Mouse (Mus musculus) MEL (cell line): Measurements from ENCODE around the gene Fchsd2. TPM values are rescaled to one million over a fixed set of nuclear protein-coding genes. Genes with fewer than 3 reads are reported as not detected.

ENCODE experiments used
- DNase-seq: peaks from one replicate; pipeline ENCODE4 v3.0.0; 2011; ENCODE audit warnings: low read depth, low spot score
- H3K27ac ChIP-seq: 2 replicates; pipeline ENCODE4 v1.5.1; 2012; ENCODE audit warnings: low read depth, mild to moderate bottlenecking, control low read depth, low read length, moderate library complexity; ENCODE audit not compliant: control insufficient read depth
- H3K27me3 ChIP-seq, 2 experiments: fragments of 150-350 bp in 1 of 2; sonication (generic) in 1 of 2; 2 replicates each; pipeline ENCODE4 v1.6.1; 2012; ENCODE audit warnings: low read length in 2 of 2, mild to moderate bottlenecking in 2 of 2, improper control_type of control experiment in 1 of 2, moderate library complexity in 1 of 2; ENCODE audit not compliant: insufficient read depth in 2 of 2, control insufficient read depth in 1 of 2
- H3K36me3 ChIP-seq, 2 experiments: 2 replicates each; pipeline ENCODE4 v1.6.1; 2012 to 2014; ENCODE audit warnings: low read length in 2 of 2, improper control_type of control experiment in 1 of 2, inconsistent platforms in 1 of 2, mild to moderate bottlenecking in 1 of 2; ENCODE audit not compliant: insufficient read depth in 2 of 2, control insufficient read depth in 1 of 2
- H3K4me1 ChIP-seq, 2 experiments: fragments of 150-350 bp in 1 of 2; sonication (generic) in 1 of 2; 2 replicates each; pipeline ENCODE4 v1.6.1; 2012; ENCODE audit warnings: low read length in 2 of 2, improper control_type of control experiment in 1 of 2, mild to moderate bottlenecking in 1 of 2; ENCODE audit not compliant: insufficient read depth in 2 of 2, control insufficient read depth in 1 of 2
- H3K4me3 ChIP-seq, 2 experiments: fragments of 150-350 bp in 1 of 2; sonication (generic) in 1 of 2; 2 replicates each; pipeline ENCODE4 v1.5.1; 2012; ENCODE audit warnings: low read depth in 2 of 2, low read length in 2 of 2, mild to moderate bottlenecking in 2 of 2, moderate library complexity in 2 of 2, control low read depth in 1 of 2, improper control_type of control experiment in 1 of 2; ENCODE audit not compliant: control insufficient read depth in 1 of 2, insufficient read depth in 1 of 2
- H3K79me2 ChIP-seq: 2 replicates; pipeline ENCODE4 v1.6.1; 2012; ENCODE audit warnings: mild to moderate bottlenecking, low read length, moderate library complexity; ENCODE audit not compliant: control insufficient read depth, poor library complexity, insufficient read depth
- H3K9ac ChIP-seq: 2 replicates; pipeline ENCODE4 v1.6.1; 2012; ENCODE audit warnings: low read depth, mild to moderate bottlenecking, control low read depth, low read length, moderate library complexity; ENCODE audit not compliant: control insufficient read depth, poor library complexity, severe bottlenecking
- H3K9me3 ChIP-seq: fragments of 150-350 bp; sonication (generic); replicated peaks from 2 replicates; pipeline ENCODE4 v1.6.1; 2012; ENCODE audit warnings: mild to moderate bottlenecking, low read length, improper control_type of control experiment, moderate library complexity; ENCODE audit not compliant: insufficient read depth
- E2F4 ChIP-seq: IDR thresholded peaks from 2 replicates; pipeline ENCODE4 v1.6.1; 2011; ENCODE audit warnings: low read depth, low read length, improper control_type of control experiment, borderline replicate concordance
- ELF1 ChIP-seq: IDR thresholded peaks from 2 replicates; pipeline ENCODE4 v1.6.1; 2014; ENCODE audit warnings: low read depth, mild to moderate bottlenecking, inconsistent platforms, low read length, improper control_type of control experiment, moderate library complexity
- EP300 ChIP-seq, 2 experiments: IDR thresholded peaks; 2 replicates each; pipeline ENCODE4 v1.6.1; 2011; ENCODE audit warnings: improper control_type of control experiment in 2 of 2, low read length in 2 of 2, low read depth in 1 of 2, mild to moderate bottlenecking in 1 of 2
- GATA1 ChIP-seq: IDR thresholded peaks from 2 replicates; pipeline ENCODE4 v1.6.1; 2011; ENCODE audit warnings: low read depth, low read length, improper control_type of control experiment
- HCFC1 ChIP-seq: IDR thresholded peaks from 2 replicates; pipeline ENCODE4 v1.6.1; 2012; ENCODE audit warnings: low read depth, mild to moderate bottlenecking, inconsistent platforms, low read length, improper control_type of control experiment, moderate library complexity
- KAT2A ChIP-seq: conservative IDR thresholded peaks from 2 replicates; pipeline ENCODE4 v1.6.1; 2012; ENCODE audit warnings: low read depth, low read length, improper control_type of control experiment, inconsistent platforms
- MYB ChIP-seq: IDR thresholded peaks from 2 replicates; pipeline ENCODE4 v1.6.1; 2011; ENCODE audit warnings: mild to moderate bottlenecking, low read depth, low read length, improper control_type of control experiment
- NRF1 ChIP-seq: IDR thresholded peaks from 2 replicates; pipeline ENCODE4 v1.6.1; 2014; ENCODE audit warnings: low read depth, mild to moderate bottlenecking, inconsistent platforms, low read length, improper control_type of control experiment, moderate library complexity; ENCODE audit not compliant: poor library complexity, insufficient read depth, severe bottlenecking
- POLR2A ChIP-seq, 2 experiments: IDR thresholded peaks; 2 replicates each; pipeline ENCODE4 v1.6.1; 2011 to 2012; ENCODE audit warnings: low read length in 2 of 2, mild to moderate bottlenecking in 2 of 2, control low read depth in 1 of 2, improper control_type of control experiment in 1 of 2, low read depth in 1 of 2, moderate library complexity in 1 of 2; ENCODE audit not compliant: control insufficient read depth in 1 of 2, insufficient read depth in 1 of 2, poor library complexity in 1 of 2
- RCOR1 ChIP-seq: IDR thresholded peaks from 2 replicates; pipeline ENCODE4 v1.6.1; 2012; ENCODE audit warnings: low read depth, mild to moderate bottlenecking, inconsistent platforms, low read length, improper control_type of control experiment
- SIN3A ChIP-seq: IDR thresholded peaks from 2 replicates; pipeline ENCODE4 v1.6.1; 2012; ENCODE audit warnings: low read length, improper control_type of control experiment, inconsistent platforms
- ZC3H11A ChIP-seq: IDR thresholded peaks from 2 replicates; pipeline ENCODE4 v1.6.1; 2012; ENCODE audit warnings: low read depth, mild to moderate bottlenecking, inconsistent platforms, low read length, improper control_type of control experiment
- ZNF384 ChIP-seq: IDR thresholded peaks from 2 replicates; pipeline ENCODE4 v1.6.1; 2012; ENCODE audit warnings: low read depth, mild to moderate bottlenecking, inconsistent platforms, low read length, improper control_type of control experiment
- polyA plus RNA-seq, 2 experiments: library from polyadenylated mRNA; stranded (reverse) in 1 of 2; unstranded in 1 of 2; fragments of >175 nt in 1 of 2; fragments of >200 nt in 1 of 2; gene quantifications; 2 replicates each; pipeline versions ENCODE4 v1.2.1 to v1.2.4; 2012; ENCODE audit warnings: low replicate concordance in 2 of 2, low read depth in 1 of 2; ENCODE audit not compliant: insufficient read length in 2 of 2, insufficient read depth in 1 of 2, missing spikeins in 1 of 2
- total RNA-seq: library from RNA; depleted of rRNA; stranded (reverse); fragments of 300-350 nt; gene quantifications from 2 replicates; pipeline ENCODE4 v1.2.3, GENCODE M21; 2012

The Fchsd2 gene
- total and polyA plus RNA-seq, 3 experiments = 3.9 to 6.3 TPM; not detected in 1

- no peak for TF ChIP-seq GATA1
These were observed 230.5 kb downstream of the Fchsd2 start (continued) for GRCm38 (mm10) chr7:101323141-101323594.

- Histone ChIP-seq H3K27ac (no peak overlapping the region), H3K27me3 (no peaks in the 10 kb centered on the region), H3K4me1 (peaks cover 2 to 17% of the 10 kb centered on the region in 2 experiments), H3K4me3 (no peak overlapping the region), H3K36me3 (no peaks in the 10 kb centered on the region; a peak in 1 of 4 replicates), H3K79me2 (no peaks in the 10 kb centered on the region; the same call in 1 of the 2 replicates), H3K9ac (no peak overlapping the region), H3K9me3 (no peaks in the 10 kb centered on the region)
- TF ChIP-seq ELF1 = no peak
- TF ChIP-seq KAT2A = no peak
- TF ChIP-seq HCFC1 = no peak
- no peak for TF ChIP-seq ZNF384
- no peak for TF ChIP-seq POLR2A (IDR thresholded peaks at IDR 0.05; ENCODE audit: control insufficient read depth in 1 of 2, insufficient read depth in 1 of 2, low read depth in 1 of 2, low read length in 2 of 2, poor library complexity in 1 of 2)
- no peak for TF ChIP-seq NRF1
- no peak for TF ChIP-seq EP300 (IDR thresholded peaks at IDR 0.05; ENCODE audit: low read depth in 1 of 2, low read length in 2 of 2)
- no peak for TF ChIP-seq ZC3H11A
- TF ChIP-seq RCOR1 = no peak
- TF ChIP-seq SIN3A = no peak
- no peak for TF ChIP-seq E2F4
- no peak for DNase-seq
These were observed 231.7 kb downstream of the Fchsd2 start for GRCm38 (mm10) chr7:101324142-101324962.

GRCm38 (mm10) chr7:101326006-101326405, 233.3 kb downstream of the Fchsd2 start:
- no peaks in the 10 kb centered on the region; a peak in 1 of 4 replicates for H3K36me3 ChIP-seq
- H3K4me1 ChIP-seq = peaks cover 2 to 17% of the 10 kb centered on the region in 2 experiments
- no peak overlapping the region for H3K9ac ChIP-seq
- H3K27ac ChIP-seq = no peak overlapping the region
- H3K27me3 ChIP-seq = no peaks in the 10 kb centered on the region
- no peak for TF ChIP-seq MYB
- TF ChIP-seq SIN3A = no peak
- H3K79me2 ChIP-seq = no peaks in the 10 kb centered on the region; the same call in 1 of the 2 replicates
- no peak overlapping the region for H3K4me3 ChIP-seq
- H3K9me3 ChIP-seq = no peaks in the 10 kb centered on the region
- no peak for DNase-seq
